Mouse (Mus musculus) gastrocnemius, postnatal 4 days (tissue): ENCODE measurements around the gene Stx7. TPM values are rescaled to one million over a fixed set of nuclear protein-coding genes. Genes with fewer than 3 reads are reported as not detected.
A peak's percentile ranks its signal among the peaks of the same experiment; 100 is the strongest.

ENCODE experiments used
- DNase-seq, 2 experiments: peaks; one replicate each; pipeline ENCODE4 v3.0.0; 2021 to 2022; ENCODE audit warnings: low spot score in 2 of 2, mixed read lengths in 2 of 2
- total RNA-seq, 2 experiments: library from RNA; stranded (reverse); gene quantifications; 2 replicates each; pipeline ENCODE4 v1.2.3; 2021

Stx7 gene
- total RNA-seq, 2 experiments from 2014 or later = 37.3 to 41.6 TPM

DNA sequence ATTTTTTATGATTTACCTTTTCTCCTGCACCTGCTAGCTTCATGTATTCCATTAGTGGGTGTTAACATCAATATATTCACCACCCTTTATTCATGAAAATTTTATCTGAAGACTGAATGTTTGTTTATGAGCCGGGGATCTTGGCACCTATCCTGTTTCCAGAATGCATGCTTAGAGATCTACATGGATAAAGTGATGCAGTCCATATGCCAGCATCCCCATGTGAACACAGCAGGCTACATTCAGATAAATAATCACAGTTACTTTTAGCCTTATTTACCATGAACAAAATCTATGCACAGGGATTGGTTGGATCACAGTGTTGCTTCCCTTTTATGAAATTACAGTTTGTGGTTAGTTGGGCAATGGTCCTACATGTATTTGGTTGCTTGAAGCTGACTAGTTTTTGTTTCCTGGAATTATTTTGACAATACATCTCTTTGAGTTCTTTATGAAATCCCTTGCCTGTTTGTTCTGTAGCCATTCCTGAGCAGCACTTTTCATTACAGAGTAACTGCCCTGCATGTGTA, 16.5 kb downstream of the Stx7 start:
- DNase-seq = no peak

DNA sequence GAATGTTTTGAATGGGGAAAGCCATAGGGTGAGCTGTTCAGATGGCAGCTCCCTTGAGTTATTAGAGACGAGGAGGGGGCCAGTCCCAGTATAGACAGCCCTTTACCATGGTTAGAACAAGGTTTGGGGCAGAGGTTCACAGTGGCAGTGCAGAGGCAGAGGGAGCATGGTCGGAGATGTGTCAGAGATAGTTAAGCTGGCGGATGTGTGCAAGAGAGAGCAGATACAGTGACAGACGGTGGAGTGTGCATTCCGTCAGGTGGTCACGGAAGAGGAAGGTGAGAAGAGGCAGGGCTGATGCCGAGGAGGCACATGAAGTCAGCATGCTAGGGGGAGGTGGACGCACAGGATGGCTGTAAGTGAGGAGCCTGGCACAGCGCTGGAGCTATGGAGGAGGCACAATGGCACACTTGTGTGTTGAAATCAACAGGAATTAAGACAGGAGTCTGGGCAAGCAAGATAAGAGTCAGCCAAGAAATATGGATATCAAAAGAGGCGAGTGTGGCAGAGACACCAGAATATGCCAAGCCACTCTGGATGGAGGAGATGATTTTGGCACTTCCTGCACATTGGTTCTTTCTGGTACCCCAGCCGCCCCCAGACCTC, 19.0 kb downstream of the Stx7 start:
- DNase-seq = no peak

GRCm38 (mm10) chr10:24168854-24169253, 19.8 kb downstream of the Stx7 start:
- DNase-seq = no peak

DNA sequence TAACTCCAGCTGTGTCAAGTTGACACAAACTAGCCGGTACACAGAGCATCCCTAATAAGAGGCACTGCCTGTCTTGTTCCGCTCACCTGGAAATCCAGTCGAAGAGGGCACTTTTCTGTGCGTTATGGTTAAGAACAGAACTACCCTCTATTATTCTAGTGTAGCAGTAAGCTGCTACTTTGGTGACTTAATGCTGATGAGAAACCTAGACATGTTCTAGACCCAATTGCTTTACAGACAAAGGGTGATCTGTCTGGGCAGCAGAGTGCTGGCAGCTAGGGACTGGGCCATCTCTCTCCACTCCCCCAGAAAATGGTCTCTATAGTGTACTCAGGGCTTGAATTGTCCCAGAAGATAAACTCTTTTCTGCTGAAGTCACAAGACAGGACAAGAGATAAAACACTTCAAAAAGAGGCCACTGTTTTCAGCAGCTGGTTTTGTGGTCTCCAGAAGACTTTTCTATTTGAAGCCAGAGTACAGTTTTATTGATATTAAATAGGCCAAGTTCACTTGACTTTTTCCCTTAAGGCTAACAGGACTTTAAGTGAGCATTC, 22.9 kb downstream of the Stx7 start:
- DNase-seq = no peak

DNA sequence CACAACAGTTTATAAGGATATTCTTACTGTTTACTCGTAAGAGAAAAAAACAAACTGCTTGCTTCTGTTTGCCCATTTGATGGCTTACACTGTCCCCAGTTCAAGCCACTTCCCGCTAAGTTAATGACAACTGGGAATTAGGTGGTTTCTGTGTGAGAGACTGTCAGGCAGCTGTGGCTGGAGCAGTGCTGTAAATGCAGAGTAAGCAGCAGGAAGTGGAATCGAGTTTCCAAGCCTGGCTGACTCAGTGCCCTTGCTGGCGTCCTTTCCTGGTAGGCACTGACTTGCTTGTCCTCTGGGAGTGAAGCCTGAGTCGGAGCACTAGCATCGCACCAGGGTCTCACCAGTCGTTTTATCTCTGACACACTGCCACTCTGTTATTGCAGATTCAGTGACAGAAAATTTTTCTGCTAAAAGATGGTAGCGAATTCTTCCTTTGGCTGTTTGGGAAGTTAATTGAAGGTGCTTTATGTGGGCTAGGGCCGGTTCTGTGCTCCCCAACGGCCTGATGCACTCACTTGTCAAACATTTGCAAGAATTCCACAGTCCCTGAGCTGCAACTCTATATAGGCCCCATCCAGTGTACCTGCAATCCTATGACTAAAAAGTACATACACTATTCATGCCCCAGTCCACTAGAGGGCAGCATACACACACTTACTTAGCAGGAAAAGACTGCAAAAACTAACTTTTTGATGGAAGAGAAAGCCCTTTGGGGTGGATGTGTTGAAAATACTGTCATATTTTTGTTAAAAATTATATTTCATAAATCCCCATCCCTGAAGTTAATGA, 24.3 kb downstream of the Stx7 start:
- DNase-seq = peak in 1 of 2 experiments; percentile 37

DNA sequence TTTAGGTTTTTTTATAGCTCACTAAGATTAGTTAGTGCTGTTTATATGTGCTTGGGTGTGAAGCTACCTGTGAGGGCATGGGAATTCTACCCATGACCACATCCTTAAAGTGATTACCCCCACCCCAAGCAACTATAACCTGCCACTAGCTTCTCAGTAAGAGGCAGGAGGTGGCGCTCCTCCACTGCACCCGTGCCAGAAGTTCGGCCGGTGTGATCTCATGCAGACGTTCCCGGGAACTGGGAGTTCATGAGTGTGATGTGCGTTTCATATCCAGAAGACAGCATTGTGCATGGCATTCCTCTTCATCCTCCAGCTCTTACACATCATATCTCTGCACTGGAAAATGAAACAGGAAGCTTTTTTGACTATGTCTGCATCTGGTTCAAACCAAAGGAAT, 41.3 kb downstream of the Stx7 start:
- DNase-seq = no peak

DNA sequence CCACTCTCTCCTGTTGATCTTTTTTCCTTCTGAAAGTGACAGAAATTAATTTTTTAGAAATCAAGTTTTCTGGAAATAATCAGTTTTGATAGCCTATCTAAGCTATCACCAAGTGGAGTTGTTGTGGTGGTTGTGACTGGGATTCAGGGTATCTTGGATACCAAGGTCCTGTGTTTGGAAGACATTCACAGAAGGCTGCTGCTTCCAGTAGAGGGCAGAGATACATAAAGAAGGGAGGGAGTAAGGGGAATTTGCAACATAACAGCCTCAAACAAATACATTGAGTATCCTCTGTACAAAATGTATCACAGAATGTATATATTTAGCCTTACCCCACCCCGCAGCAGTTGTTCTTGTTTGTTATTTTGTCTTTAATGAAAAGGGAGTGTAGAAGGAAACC, 42.9 kb downstream of the Stx7 start:
- DNase-seq = no peak

- DNase-seq = no peak
These were observed 50.2 kb downstream of the Stx7 start for GRCm38 (mm10) chr10:24199303-24199702.

DNA sequence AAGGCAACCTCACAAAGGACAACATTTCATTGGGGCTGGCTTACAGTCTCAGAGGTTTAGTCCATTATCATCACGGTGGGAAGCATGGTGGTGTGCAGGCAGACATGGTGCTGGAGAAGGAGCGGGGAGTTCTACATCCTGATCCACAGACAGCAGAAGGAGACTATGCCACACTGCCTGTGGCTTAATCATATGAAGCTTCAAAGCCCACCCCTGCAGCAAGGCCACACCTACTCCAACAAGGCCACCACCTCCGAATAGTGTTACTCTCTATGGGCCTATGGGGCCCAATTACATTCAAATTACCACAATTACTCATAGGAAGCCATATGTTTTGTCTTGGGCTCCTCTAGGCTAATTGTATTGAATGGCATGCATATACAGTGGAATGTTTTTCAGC, 51.0 kb downstream of the Stx7 start:
- DNase-seq = no peak

DNA sequence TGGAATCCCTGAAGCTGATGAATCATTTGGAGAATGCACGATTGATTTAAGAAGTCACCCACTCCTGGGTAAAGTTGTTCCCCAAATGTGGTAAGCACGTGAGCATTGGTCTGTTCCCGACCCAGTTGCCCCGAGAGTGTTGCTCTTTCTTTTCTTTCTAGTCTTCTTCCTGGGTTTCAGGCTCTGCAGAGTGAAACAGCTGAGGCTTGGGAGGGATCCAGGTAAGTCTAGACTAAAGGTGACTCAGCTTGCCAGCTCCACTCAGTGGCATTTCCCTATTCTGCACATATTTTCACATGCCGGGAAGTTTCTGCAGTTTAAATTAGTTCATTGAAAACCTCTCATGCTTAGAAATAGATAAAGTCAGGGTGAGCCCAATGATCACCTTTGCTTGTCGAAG, 61.0 kb downstream of the Stx7 start:
- DNase-seq = no peak

DNA sequence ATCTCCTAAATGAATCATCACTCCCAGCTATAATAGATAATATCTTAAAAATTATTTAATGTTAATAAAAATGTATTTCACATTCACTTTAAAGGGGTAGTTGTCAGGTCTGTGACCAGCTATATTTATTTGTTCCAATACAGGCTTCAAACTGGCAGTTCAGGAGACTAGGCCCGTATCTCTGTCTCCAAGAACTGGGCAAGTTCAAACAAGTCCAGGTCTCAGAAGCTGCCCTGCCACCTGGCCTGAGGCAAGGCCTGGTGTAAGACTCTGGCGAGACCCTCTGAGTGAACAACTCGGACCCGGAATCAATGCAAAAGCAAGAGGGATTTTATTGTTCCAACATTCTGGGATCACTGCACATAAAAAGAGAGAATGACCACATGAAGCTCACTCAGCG, 64.2 kb downstream of the Stx7 start:
- no peak for DNase-seq

GRCm38 (mm10) chr10:24217558-24218268, 68.6 kb downstream of the Stx7 start:
- no peak for DNase-seq

DNA sequence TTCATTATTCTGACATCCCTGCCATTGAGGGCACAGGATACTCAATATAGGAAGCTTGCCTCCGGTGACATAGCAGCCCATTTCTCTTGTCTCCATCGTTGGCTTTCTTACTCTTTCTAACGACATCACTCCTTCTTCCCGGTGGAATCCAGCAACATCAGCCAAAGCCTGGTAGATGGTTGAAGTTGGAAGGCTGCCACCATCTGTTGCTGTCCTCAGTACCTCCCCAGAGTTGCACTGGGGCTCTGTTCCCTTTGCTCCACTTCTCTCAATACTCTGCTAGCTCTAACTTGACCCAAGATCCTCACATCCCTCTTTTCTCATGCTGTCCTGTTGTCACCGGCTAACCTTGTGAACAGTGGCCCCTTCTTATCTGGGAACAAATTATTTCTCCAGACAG, 71.8 kb downstream of the Stx7 start:
- no peak for DNase-seq

DNA sequence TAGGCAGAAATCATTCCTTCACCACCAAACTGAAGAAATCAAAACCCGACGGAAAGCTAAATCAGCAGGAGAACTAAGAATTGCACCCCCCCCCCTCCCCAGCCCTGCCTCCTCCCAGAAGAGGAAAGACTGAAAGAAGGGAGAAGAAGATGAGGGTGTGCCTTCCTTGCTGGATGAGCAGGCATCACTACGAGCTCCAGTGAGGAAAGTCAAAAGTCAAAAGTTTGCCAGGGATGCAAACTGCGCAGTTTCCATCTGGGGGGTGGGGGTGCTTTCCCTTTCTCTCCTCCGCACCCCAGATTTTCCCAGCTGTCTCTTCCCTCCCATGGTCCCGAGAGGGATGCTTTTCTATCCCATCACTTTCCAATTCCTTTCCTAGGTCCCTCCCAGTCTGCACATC, 73.8 kb downstream of the Stx7 start:
- DNase-seq = no peak

- peak in 1 of 2 experiments; percentile 20 for DNase-seq
These were observed 74.5 kb downstream of the Stx7 start, which contains the start of gene Moxd1 for GRCm38 (mm10) chr10:24223449-24224143. Gene Moxd1 (plus strand): TSS chr10:24223517.

GRCm38 (mm10) chr10:24224591-24224990, 75.5 kb downstream of the Stx7 start:
- no peak for DNase-seq

- no peak for DNase-seq
These were observed 79.4 kb downstream of the Stx7 start for GRCm38 (mm10) chr10:24228318-24229183.

- DNase-seq = no peak
These were observed 83.2 kb downstream of the Stx7 start for GRCm38 (mm10) chr10:24232281-24232680.

DNA sequence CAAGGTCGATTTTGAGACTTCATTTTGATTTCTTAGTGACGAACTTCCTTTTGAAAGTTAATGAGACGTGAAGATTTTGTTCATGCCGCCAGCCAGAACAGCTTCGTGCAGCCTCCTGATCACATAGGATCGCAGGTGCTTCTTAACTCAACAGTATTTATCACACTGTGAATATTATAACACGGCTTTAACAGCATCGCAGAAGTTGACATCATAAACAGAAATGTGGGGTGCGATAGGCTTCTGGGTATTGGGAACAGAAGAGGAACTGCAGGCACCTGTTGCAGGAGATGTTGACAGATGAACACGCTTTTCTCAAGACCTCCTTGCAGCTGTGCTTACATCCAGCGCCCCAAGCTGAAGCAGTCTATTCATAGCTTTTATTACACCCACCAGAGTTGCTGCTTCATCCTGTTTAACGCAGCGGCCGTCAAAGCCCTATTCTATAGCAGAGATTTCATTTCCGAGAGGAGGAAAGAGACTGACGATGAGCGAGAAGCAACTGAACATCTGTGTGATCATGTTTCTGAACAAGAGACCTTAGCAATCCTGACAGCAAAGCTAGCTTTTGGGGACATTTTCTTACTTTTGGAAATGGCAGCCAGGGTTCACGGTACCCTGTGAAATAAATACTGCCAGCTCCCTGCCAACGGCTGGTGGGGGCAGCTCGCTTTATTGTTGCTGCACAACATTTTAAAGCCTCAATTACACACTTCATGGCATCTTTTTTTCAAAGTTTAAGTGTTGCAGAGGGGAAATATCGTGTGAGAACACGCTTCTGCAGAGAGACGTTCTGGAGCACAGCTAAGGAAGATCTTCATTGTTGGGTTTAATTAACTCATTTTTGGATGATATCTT, 86.6 kb downstream of the Stx7 start:
- DNase-seq = no peak
